Mouse (Mus musculus) spleen, postnatal 10 days (tissue): Measurements from ENCODE around the gene Stat5b.

ENCODE experiments used
- DNase-seq, 2 experiments: peaks; one replicate each; pipeline ENCODE4 v3.0.0; 2021 to 2022; ENCODE audit warnings: low spot score in 2 of 2

Stat5b gene

DNA sequence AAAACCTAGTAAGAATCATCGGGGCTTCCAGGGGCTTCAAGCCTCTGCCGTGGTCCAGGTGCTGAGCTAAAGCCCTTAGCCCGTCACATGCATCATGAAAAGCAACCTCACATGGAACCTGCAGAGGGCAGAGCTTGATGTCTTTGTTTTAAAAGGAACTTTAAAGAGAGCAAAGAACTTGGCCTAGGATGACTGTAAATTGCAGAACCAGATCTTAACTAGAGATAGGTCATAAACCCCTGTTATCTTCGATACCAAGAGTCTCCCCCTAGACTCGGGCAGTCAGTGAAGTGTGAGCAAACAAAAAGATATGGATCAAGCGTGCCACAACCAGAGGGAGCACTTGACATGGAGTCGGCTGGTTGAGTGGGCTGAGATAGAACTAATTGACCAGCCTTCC lies 15.1 kb upstream of the Stat5b start:
- no peak for DNase-seq

DNA sequence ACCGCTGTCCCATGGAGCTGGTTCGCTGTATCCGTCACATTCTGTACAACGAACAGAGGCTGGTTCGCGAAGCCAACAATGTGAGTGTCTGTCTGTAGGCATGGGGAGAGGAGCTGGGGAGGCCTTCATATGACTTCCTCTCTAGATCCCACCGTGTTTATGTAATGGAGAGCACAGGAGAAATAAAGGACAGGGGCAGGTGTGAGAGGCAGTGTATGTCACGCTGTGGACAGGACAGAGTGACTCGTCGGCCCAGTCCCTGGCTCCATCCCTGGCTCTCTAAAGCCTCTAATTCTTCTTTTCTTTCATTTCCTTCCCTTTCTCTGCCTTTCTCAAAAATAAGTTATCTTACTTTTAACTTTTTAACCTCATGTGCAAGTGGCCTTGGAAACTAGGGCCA lies 12.6 kb upstream of the Stat5b start:
- no peak for DNase-seq

DNA sequence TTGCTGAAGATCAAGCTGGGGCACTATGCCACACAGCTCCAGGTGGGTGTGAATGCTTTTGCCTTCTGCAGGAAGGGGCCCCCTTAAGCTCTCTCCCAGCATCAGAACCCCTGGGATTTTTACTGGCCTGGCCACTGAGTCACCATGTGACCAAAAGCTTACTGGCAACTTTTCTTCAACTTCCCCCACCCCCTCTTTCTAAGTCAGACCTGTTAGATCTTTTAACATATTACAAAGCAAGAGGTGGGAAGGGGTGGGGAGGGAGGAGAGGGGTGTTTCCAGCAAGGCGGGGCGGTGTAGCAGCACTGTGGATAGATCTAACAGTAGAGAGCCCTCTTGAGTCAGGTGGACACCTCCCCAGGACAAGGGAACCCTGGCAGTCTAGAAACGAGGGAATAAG lies 11.3 kb upstream of the Stat5b start:
- DNase-seq = no peak

DNA sequence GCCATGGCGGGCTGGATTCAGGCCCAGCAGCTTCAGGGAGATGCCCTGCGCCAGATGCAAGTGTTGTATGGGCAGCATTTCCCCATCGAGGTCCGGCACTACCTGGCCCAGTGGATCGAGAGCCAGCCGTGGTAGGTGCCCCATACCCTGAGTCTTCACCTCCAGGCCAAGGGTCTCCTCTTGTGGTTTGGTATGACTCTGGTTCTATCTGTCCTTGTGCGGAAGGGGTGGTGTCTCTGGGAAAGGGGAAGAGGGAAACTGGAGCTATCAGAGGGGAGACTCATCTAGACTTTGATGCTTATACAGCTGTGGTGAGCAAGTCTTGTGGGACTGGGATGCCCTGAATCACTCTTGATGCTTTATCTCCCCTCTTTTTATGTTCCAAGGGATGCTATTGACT lies 10.8 kb upstream of the Stat5b start:
- no peak for DNase-seq

DNA sequence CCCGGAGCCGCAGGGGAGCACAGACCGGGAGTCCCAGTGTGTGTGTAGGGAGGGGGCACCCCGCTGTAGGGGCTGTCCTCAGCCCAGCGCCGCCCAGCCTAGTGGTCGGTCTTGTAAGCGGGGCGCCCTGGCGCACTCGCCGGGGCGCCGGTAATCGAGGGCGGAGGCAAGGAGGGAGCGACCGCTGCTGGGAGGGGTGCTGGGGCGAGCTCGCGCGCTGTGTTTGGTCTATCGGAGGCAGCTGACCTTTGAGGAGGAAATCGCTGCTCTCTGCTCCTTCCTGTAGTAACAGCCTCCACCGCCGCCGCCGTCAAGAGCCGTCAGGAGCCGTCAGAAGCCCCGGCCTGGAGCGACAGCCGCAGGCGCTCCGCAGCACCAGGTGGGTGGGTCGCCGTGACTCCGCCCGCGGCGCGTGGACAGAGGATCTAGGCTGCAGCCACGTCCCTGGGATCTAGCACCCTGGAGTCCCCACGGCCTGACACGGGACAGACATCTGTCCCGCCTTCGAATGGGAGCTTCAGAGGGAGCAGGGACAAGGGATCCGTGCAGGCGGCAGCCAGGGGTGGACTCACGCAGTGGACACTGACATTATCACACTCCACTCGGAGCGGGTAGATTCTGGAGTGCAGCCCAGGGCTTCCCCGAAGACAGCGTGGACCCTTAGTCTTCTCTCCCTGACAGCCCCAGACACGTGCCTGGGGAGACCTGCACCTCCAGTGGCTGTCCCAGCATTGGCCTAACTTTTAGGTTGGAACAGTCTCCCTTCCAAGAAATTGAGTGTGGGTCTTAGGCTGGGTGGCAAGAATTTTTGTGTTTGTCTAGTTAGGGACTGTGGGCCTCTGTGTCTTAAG lies 9.9 kb upstream of the Stat5b start:
- DNase-seq = peak; percentile 73 to 89

DNA sequence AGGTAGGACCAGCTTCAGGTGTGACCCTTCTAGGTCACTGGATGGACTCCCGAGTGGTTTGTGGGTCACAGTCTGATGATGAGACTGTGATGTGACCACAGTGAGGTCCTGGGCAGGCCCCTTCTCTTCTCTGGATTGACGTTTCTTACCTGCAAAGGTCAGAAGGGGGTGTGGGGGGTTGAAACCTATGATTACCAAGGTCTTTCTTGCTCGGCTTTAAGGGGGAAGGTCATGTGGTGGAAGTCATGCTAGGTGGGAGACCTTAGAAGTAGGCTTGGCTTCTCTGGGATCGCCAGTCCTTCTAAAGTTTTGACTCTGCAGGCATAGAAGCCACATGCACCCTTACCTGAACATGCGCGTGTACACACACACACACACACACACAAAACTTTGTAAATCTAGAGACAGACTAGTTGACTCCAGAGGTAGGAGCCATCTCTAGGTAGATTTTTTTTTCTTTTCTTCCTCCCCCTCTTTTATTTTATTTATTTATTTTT lies 9.1 kb upstream of the Stat5b start:
- no peak for DNase-seq

DNA sequence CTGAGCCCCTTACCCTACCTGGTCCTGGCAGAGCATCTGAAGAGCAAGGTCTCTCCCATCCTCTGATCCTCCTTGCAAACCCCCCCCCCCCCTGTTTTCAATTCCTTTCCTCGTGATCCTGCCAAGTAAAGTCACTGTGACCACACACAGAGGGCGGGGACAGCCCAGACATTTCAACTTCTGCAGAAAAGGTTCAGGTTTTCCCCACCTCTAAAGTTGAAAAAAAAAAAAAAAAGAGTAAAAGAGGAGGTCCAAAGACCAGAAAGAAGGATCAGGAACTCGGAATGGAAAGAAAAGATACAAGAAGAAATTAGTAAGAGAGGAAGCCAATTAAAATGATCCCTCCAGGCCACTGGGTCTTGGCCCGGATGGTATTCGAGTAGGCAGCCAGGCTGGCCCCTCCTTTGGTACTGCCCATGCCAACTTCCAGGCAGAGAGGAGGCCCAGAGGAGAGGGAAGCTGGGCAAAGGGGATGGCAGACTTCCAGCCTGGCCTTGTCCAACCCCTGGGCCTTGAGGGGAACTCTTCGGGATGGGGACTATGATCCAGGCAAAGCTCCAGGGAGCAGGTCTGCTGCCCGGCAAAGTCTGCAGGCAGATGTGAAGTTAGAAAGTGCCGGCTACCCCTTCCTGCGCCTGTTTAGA lies 8.5 kb upstream of the Stat5b start, which contains the start of gene Stat5a:
TSS of gene Stat5a (plus strand) at position 417 of the 644 bp plus-strand sequence.
- DNase-seq = no peak

DNA sequence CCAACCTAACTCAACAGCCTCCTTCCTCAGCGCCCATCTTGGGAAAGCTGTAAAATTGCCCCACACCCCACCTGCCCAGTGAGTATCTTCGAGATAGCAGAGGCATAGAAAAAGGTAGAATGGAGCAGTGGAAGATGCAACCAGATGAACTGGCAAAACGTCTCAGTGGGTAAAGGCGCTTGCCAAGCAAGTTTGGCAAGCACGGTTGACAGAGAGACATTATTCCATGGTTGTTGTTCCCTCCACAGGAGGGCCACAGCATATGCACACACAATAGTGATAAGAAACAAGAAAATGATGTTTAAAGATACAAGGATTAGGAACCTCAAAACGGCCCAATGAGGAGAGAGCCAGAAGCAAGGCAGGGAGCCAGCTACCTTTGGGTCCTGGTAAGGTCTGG lies 7.4 kb upstream of the Stat5b start:
- DNase-seq = no peak

DNA sequence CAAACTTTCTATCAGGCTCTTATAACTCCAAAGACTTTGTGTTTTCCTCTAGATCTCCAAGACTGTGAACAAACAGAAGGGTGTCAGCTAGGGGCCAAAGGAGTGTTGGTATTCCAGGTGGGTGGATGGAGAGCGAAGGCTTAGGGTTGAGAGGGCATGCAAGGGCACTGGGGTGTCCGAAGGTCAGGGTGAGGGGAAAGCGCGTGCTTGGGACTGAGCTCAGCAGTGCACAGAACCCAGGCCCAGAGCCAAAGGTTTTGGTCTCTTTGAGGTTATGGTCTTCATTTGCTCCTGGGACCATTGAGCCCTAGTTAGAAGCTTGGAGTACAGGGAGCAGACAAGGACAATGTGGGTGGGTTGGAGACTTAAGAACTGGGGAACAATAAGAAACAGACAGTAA lies 4.7 kb upstream of the Stat5b start:
- no peak for DNase-seq

DNA sequence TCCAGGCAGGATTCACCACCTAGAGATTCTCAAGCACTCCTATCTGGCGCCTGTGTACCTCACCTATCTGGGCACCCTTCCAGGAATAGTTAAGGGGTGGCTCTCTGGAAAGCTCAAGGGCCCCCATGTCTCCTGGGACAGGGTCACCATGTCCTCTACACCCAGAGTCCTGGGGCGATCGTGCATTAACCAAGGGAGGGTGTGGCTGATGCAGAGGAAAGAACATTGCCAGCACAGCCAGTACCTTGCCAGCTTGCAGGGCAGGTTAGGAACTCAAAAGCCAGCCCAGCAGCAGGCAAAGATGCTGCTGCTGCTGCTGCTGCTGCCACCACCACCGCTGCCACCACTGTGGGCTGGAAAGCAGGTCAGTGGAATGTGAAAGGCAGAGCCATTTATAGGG lies 3.7 kb upstream of the Stat5b start:
- no peak for DNase-seq

DNA sequence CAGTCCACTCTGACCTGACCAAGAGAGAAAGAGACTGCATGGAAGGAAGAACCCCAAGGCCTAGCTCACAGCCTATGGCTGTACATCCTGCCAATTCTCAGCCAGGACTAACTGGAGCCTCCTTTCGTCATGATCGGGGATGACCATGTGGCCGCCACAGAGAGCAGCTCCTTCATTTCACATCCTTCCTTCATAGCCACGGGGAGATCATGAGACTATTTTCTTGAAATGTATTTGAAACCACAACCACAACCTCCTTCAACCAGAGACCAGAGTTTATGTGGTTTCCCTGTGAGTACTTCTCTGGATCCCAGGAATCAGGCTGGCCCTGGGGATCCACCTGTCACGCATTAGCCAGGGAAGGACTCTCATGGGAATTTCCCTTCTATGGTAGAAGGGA lies 2.5 kb upstream of the Stat5b start:
- DNase-seq = no peak

DNA sequence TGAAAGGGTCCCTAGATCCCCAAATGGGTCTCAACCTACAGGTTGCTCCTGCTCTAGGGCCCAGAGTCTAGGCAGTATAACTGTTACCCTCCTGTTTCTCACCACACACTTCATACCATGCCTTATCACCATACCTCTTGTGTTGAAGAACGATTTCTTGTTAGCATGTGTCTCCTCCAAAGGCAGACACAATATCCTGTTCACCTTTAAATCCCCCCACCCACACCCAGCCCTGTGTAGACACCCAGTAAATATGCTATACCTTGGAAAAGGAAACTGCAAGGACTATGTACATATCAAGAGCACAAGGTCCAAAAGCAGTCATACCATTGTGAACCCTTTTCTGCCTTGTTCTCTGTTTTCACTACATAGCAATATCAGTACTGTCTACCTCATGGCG lies 1.6 kb upstream of the Stat5b start:
- DNase-seq = no peak

DNA sequence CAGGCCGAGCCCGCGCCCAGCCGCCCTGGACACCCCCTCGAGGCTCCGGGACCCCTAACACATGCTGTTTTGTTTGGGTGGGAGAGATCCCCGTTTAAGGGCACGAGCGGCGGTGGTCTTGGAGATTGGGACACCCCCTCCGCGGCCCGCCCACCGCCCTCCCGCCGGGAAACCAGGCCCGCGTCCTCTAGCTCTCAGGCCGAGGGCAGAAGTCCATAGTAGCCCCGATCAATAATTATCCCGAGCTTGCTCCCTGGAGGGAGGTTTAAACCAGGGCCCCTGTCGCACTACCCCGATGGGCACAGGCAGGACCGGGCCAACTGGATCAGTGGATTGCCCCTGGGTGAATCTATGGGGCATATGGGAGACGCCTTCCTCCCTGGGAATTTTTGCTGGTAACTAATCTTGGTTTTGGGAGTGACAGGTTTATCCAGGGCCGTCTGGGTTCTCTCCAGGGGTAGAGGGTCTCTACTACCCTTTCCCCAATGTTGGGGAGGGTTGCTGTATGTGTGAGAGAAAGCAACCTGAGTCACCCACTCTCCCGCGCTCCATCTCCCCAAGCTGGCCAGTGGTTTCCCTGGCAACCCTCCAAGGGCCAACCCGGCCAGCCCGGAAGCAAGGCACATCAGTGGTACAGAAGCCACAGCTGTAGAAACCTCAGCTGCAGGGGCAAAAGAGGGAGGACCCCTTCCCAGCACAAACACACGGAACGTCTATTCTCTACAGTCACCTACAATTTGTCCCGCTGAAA lies 429 bp upstream of the Stat5b start:
- peak; percentile 31 to 59 for DNase-seq

DNA sequence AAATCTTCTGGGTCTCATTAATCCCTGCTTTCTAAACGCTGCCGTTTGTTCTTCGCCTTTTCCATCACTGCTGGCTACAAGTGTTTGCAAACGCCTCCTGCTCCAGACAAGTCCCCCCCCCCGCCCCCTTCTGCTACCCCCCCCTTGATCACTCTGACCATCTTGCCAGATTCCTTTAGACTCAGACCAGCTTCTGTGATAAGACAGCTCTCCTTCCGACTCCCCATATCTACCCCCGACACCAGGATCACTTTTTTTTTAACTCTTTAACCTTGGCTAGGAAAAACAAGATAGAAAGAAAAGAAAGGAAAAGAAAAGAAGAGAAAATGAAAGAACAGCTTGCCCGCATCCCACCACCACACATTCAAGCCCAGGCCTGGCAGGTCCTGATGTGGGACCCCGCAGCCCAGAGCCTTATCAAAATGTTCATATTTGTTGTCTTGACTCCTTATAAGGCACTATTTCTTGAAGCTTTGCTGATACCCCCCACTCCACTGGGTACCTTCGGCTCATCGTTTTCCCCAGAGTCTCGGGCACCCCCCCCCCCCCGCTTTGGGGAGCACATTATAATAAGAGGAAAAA lies 977 bp downstream of the Stat5b start:
- DNase-seq = peak in 1 of 2 experiments; percentile 39

DNA sequence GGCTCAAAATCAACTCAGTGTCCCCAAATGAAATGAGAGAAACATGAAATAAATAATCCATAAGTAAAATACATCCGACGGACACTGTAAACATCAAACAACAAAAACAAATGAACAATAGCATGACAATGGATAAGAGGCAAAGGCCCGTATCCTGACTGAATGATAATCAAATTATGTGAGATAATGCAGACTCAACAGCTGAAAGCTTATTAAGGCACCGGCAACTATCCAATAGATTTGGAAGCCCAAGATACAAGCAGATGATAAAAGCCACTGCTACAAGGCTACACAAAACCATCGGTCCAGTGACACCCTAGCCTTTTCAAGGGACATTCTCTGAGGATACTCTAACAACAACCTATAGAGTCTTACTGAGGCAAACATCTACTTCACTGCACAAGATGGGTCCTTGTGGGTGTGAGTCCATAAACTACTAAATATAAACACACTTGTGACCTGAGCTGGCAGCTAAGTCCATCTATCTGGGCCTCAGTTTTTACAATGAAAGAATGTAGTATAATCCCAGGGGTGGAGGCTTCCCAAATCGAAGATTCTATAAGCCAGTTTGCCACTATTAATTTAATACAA lies 1.6 kb downstream of the Stat5b start:
- no peak for DNase-seq

DNA sequence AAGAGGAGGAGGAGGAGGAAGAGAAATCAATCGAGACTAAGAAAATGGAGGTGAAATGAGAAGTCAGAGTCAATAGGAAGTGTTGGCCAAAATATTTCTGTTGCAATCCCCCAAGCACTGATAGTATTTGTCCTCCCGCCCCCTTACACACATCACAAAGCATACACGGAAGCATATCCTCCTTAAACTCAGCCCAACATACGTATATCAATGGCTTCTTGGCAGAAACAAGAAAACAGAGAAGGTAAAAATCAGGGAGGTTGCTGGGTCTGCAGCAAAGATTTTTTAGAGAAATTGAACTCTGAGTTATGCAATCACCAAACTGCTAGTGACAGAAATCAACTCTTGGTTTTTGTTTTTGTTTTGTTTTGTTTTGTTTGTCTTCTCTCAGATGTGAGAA lies 2.4 kb downstream of the Stat5b start:
- DNase-seq = no peak

DNA sequence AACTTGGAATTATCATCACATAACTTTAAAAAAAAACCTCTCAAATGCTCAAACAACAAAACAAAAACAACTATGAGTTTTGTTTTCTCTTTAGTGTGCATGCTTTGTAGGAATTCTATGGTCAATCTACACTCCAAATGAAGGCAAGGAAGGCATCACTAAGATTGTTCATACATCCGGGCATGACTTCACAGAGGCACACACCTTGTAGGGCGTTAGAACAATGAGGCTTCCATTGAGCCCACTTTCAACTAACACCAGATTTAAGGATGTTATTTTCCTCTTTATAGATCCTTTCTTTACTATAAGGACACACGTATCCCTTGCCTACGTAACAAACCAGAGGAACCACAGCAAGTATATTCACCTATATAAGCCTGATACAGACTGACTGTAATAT lies 3.0 kb downstream of the Stat5b start:
- no peak for DNase-seq

DNA sequence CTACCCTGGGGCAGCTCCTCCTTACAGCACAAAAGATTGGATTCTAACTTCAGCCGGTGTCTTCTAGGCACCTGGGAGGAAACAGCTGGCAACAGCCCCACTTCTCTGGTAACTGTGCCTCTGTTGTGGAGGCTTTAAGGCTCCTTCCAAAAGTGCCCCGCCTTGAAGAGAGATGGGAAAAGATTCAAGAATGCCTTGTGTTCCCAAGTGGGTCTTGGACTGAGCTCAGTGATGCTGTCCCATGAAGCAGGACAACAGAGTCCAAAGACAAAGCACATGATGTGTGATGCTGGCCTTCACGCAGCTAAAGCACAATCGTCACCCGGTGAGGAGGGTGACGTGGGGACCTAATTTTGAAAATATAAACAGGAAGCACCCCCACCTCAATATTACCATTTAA lies 4.7 kb downstream of the Stat5b start:
- DNase-seq = no peak

DNA sequence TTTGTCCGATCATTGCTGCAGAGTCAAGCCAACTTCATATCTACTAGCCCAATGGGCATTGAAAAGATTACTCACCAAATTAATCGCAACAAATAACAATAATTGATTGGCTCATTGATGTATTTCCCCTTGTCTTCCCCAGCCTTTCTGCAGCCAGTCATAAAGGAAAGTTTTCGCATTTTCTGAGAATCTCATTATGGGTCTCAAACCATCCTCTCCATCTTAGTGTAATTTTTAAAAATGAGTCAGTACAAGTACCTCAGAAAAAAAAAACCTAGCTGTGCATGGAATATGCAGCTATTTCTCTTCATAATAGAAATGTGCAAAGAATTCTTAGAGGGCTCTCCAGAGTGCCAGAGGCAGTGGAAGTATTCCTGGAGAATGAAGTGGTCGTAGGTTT lies 6.4 kb downstream of the Stat5b start:
- DNase-seq = no peak

DNA sequence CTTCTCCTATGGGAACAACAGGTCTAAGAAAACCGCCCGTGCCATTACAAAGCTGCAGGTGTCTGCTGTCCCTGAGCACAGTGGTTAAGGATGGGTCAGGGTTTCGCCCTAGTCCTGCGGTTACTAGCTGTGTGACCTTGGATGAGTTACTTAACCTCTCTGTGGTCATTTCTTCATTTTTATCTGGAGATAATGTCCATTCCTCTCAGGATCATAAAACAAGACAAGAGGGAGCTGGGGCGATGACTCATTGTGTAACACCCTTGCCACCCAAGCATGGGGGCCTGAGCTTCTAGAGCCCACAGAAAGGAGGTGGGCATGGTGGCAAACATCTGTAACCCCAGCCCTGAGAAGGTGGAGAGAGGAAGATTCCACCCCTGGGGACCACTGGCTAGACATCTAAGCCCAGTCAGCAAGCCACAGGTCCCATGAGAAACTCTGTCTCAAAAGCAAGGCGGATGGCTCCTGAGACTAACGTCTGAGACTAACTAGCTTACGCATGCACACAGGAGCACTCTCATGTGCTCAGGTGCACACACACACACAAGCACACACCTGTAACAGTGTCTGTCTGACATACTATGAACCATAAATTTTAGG lies 7.4 kb downstream of the Stat5b start:
- no peak for DNase-seq

DNA sequence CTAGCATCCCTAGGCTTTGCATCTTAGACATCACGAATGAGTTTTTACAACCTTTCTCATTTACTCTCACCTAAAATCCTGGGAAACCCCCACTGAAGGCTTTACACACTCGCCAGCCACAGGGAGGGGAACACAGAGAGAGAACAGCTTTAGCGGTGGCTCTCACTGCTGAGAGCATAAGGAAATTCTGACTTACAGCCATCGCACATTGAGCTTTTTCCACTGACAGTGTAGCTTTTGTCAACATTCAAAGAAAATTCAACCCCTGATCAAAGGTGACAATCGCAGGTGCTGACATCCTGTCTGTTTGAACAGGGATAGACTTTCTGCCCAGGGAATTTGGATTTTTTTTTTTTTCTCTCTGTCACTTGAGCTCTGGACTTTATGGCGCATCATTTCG lies 8.5 kb downstream of the Stat5b start:
- DNase-seq = no peak
